Mouse (Mus musculus): ENCODE results near the gene Rassf9. TPM values are rescaled to one million over a fixed set of nuclear protein-coding genes. Genes with fewer than 3 reads are reported as not detected.

Rassf9 gene
- polyA plus RNA-seq (2015; fragmentation: Nextera tagmentation; extraction: Ambion mirVana): 2.3 and 2.5 TPM in 2 replicates

DNA sequence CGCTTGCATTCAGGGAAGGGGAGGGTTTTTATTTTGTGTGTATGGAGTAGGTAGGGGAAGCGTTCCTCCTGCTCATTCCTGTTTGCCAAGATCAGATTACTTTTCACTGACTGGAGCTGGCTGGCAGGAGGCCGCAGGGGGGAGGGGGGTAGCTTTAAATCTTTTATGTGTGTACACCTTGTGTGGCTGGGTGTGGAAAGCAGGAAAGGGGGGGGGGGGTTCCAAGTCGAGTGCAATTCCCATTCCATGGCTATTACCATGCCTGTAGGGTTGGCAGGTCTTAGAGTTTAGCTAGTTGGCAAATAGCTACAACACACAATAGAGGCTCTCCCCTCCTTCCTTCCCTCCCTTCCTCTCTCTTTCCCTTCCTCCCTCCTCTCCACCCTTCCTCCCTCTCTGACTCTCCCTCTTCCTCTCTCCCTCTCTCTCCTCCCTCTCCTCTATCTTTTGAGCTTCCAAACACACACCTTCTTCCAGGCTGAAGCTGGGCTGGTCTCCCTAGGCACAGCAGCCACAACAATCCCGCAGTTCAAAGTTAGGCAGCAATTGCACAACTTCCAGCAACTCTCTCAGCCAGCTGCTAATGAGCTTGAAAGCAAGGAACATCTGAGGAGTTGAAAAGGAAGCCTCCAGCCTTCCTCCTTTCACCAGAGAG lies at the start of gene Rassf9:
TSS of gene Rassf9 (plus strand) at position 416 of the 655 bp plus-strand sequence.
- WGBS: 24% methylated on average over 5 of the region's 5 CpGs
- no peak within 1 kb of the TSS for H3K4me2 ChIP-seq
- ATAC-seq (ENCODE audit: low FRiP score, low read depth): peak; percentile 42; the same call in 1 of the 2 replicates
- no peaks in the 10 kb centered on the region for H3K27me3 ChIP-seq
- H3K9me3 ChIP-seq: no peaks in the 10 kb centered on the region
- no peaks in the 10 kb centered on the region for H3K4me1 ChIP-seq (replicated peaks)
- H3K9ac ChIP-seq: no peak within 1 kb of the TSS
- no peak within 1 kb of the TSS for H3K27ac ChIP-seq (replicated peaks)
- no peaks in the 10 kb centered on the region for H3K36me3 ChIP-seq
- H3K4me3 ChIP-seq: 0 out of 2 replicates have a peak within 1 kb of the TSS, but pooled peaks have one; percentile 2

GRCm38 (mm10) chr10:102469412-102469811 lies 42.6 kb upstream of the Rassf9 start:
- 84% methylated on average over 2 of the region's 2 CpGs for WGBS
- H3K4me3 ChIP-seq: no peak overlapping the region
- no peak overlapping the region for H3K4me2 ChIP-seq
- H3K36me3 ChIP-seq: no peaks in the 10 kb centered on the region
- H3K4me1 ChIP-seq (replicated peaks): no peaks in the 10 kb centered on the region
- H3K9ac ChIP-seq: no peak overlapping the region
- H3K9me3 ChIP-seq: no peaks in the 10 kb centered on the region
- H3K27me3 ChIP-seq: no peaks in the 10 kb centered on the region
- no peak for ATAC-seq (ENCODE audit: low FRiP score, low read depth)
- no peak overlapping the region for H3K27ac ChIP-seq (replicated peaks)

- ATAC-seq (ENCODE audit: low FRiP score, low read depth): no peak
- Histone ChIP-seq H3K9ac (no peak within 1 kb of the TSS), H3K4me2 (no peak within 1 kb of the TSS), H3K27ac (replicated peaks) (no peak within 1 kb of the TSS), H3K27me3 (no peaks in the 10 kb centered on the region), H3K4me1 (replicated peaks) (no peaks in the 10 kb centered on the region), H3K9me3 (no peaks in the 10 kb centered on the region), H3K4me3 (no peak within 1 kb of the TSS), H3K36me3 (no peaks in the 10 kb centered on the region)
- WGBS: 31% methylated on average over 3 of the region's 3 CpGs
These were observed 21.6 kb upstream of the Rassf9 start, which contains the start of gene Nts for GRCm38 (mm10) chr10:102490386-102490785. Nts (minus strand) TSS chr10:102490486.

DNA sequence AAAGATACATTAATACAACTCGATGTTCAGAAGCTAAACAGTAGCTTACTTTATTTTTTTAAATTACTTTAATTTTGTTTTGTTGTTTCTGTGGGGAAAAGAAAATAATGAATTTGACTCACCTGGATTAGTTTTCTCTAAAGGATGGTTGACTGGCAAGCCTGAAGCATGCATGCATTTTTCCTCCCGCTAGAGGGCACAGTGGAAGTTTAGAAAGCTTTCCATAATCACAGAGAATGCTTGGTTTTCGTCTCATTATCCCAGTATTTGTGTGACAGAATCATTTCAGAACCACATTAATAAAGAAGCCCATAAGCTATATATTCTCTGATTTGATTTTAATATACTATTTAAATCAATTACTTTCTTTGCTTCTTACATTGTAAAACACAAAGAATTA lies 20.2 kb upstream of the Rassf9 start:
- Histone ChIP-seq H3K36me3 (no peaks in the 10 kb centered on the region), H3K4me3 (no peak overlapping the region), H3K4me2 (no peak overlapping the region), H3K27ac (replicated peaks) (no peak overlapping the region), H3K9ac (no peak overlapping the region), H3K27me3 (no peaks in the 10 kb centered on the region), H3K9me3 (no peaks in the 10 kb centered on the region), H3K4me1 (replicated peaks) (no peaks in the 10 kb centered on the region)
- no peak for ATAC-seq (ENCODE audit: low FRiP score, low read depth)
- WGBS: 9% methylated on average over 3 of the region's 3 CpGs

DNA sequence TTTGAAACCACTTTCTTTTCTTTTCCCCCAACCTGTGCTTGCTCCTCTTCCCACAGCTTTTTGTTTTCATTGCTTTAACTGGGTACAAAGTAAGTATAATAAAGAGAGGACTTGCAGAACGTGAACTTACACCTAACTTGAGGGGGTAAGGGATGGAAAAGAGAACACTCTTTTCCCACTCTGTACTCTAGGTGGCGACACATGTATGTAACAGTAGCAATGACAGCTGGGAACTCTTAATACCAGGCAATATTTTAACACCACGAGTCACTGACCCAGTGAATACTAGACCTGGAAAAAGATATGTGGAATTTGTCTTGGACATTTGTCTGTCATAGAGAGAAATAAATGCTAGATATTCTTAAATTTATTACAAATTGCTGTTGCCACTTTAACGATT lies 13.3 kb upstream of the Rassf9 start:
- Histone ChIP-seq H3K27me3 (no peaks in the 10 kb centered on the region), H3K4me2 (no peak overlapping the region), H3K36me3 (no peaks in the 10 kb centered on the region), H3K4me1 (replicated peaks) (no peaks in the 10 kb centered on the region), H3K27ac (replicated peaks) (no peak overlapping the region), H3K9me3 (no peaks in the 10 kb centered on the region), H3K4me3 (no peak overlapping the region), H3K9ac (no peak overlapping the region)
- 30% methylated on average over 4 of the region's 4 CpGs for WGBS
- no peak for ATAC-seq (ENCODE audit: low FRiP score, low read depth)

DNA sequence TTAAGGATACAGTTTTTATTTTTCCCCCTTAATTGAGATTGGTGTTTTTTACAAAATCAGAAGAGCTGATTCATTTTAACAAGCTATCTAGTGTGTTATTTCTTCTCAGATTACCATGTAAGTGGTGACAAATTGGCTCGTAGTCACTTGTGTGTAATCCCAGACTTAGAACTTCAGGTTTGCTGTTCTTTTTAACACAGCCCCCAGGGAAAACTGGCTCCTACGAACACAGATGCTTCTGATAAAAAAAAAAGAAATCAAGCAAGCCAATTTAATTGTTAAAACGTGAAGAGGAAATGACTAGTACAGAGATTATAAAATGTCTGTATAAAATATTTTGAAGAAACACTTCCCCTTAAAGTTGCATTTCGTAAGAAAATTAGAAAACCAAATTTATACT lies 4.6 kb upstream of the Rassf9 start:
- Histone ChIP-seq H3K36me3 (no peaks in the 10 kb centered on the region), H3K27ac (replicated peaks) (no peak overlapping the region), H3K27me3 (no peaks in the 10 kb centered on the region), H3K4me1 (replicated peaks) (no peaks in the 10 kb centered on the region), H3K4me2 (no peak overlapping the region), H3K9ac (no peak overlapping the region), H3K4me3 (no peak overlapping the region), H3K9me3 (no peaks in the 10 kb centered on the region)
- no peak for ATAC-seq (ENCODE audit: low FRiP score, low read depth)
- 65% methylated on average over 4 of the region's 4 CpGs for WGBS

DNA sequence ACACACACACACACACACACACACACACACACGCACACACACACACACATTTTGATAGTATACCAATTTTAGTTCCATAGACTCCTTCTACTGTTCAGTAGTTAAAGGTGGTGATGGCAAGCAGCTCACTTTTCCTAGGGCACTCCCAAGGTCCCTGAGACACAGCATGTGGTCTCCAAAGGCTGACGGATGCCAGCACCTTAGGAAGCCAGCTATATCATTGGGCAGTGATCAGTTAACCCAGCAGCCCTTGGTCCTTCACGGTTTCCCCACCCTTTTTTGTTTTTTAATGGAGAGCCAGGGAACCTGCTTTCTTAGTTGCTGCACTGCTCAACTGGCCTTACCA lies 588 bp upstream of the Rassf9 start:
- Histone ChIP-seq H3K4me2 (no peak overlapping the region), H3K9ac (no peak overlapping the region), H3K27me3 (no peaks in the 10 kb centered on the region), H3K27ac (replicated peaks) (no peak overlapping the region), H3K4me1 (replicated peaks) (no peaks in the 10 kb centered on the region), H3K9me3 (no peaks in the 10 kb centered on the region), H3K36me3 (no peaks in the 10 kb centered on the region), H3K4me3 (no peak overlapping the region)
- WGBS: 33% methylated on average over 3 of the region's 3 CpGs
- no peak for ATAC-seq (ENCODE audit: low FRiP score, low read depth)

DNA sequence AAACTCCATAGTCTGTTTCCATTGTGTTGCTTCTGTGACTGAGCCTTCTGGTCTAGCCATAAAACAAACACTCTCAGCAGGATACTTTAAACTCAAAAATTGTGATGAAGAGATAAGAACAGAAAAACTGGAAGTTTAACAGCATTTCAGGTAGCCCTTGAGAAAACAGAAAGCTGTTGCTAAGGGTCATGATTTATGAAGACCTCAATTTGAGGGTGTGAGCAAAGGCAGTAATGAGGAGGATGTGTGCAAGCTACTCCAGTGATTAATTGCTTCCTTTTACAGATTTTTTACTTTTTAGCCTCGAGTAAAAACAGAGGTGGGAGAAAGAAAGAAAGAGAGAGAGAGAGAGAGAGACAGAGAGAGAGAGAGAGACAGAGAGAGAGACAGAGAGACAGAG lies 2.1 kb downstream of the Rassf9 start:
- WGBS: 31% methylated on average over 1 of the region's 1 CpGs
- H3K4me3 ChIP-seq: no peak overlapping the region
- no peak for ATAC-seq (ENCODE audit: low FRiP score, low read depth)
- no peak overlapping the region for H3K27ac ChIP-seq (replicated peaks)
- no peaks in the 10 kb centered on the region for H3K27me3 ChIP-seq
- no peak overlapping the region for H3K4me2 ChIP-seq
- no peak overlapping the region for H3K9ac ChIP-seq
- no peaks in the 10 kb centered on the region for H3K36me3 ChIP-seq
- no peaks in the 10 kb centered on the region for H3K4me1 ChIP-seq (replicated peaks)
- H3K9me3 ChIP-seq: no peaks in the 10 kb centered on the region

DNA sequence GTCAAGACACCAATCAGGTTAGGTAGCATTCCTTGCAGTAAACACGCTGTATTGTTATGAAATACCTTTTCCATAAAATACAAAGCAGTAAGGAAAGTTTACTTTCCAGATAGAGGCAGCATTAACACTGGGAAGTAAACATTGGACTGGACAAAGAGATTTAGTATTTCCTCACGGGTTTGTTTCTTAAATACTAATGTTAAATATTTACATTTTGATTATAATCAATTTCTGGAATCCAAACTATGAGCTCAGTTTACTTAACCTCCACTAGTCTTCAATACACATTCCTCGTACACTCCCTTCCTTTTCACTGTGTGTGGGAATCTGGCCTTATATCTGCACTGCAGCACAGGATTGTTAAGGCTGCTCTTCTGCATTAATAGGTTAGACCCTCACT lies 15.9 kb downstream of the Rassf9 start:
- ATAC-seq (ENCODE audit: low FRiP score, low read depth): no peak
- Histone ChIP-seq H3K27me3 (no peaks in the 10 kb centered on the region), H3K4me2 (no peak overlapping the region), H3K27ac (replicated peaks) (no peak overlapping the region), H3K4me3 (no peak overlapping the region), H3K9ac (no peak overlapping the region), H3K9me3 (no peaks in the 10 kb centered on the region), H3K4me1 (replicated peaks) (no peaks in the 10 kb centered on the region), H3K36me3 (no peaks in the 10 kb centered on the region)
- WGBS: 81% methylated on average over 3 of the region's 3 CpGs

- 72% methylated on average over 4 of the region's 4 CpGs for WGBS
- no peak for ATAC-seq (ENCODE audit: low FRiP score, low read depth)
- Histone ChIP-seq H3K36me3 (no peaks in the 10 kb centered on the region), H3K9ac (no peak overlapping the region), H3K27ac (replicated peaks) (no peak overlapping the region), H3K4me1 (replicated peaks) (no peaks in the 10 kb centered on the region), H3K4me2 (no peak overlapping the region), H3K4me3 (no peak overlapping the region), H3K27me3 (no peaks in the 10 kb centered on the region), H3K9me3 (no peaks in the 10 kb centered on the region)
These were observed 41.9 kb downstream of the Rassf9 start for GRCm38 (mm10) chr10:102553941-102554340.

GRCm38 (mm10) chr10:102562488-102562887 lies 50.5 kb downstream of the Rassf9 start:
- no peak for ATAC-seq (ENCODE audit: low FRiP score, low read depth)
- H3K9me3 ChIP-seq: no peaks in the 10 kb centered on the region
- no peak overlapping the region for H3K9ac ChIP-seq

DNA sequence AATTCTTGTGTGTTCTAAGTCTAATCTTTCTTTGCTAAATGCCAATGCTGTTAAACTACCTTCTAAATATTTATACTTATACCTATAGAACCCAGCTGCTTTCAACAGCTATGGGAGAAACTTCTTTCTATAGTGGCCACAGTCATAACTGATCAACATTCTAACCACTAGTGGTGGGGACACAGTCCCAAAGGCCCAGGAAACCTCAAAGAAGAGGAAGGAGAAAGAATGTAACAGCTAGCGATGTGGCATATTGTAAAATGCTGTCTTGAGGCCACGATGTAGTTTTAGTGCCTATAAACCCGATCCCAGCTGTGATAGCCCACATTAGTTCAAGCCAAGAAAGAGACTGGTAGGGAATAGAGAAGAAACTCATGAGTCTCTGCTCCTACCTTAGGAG lies 65.9 kb downstream of the Rassf9 start:
- H3K4me3 ChIP-seq: no peak overlapping the region
- 95% methylated on average over 3 of the region's 3 CpGs for WGBS

More at GRCm38 (mm10) chr10:102562488-102562887, 50.5 kb downstream of the Rassf9 start:
- H3K4me2 ChIP-seq: no peak overlapping the region
- no peaks in the 10 kb centered on the region for H3K4me1 ChIP-seq (replicated peaks)
- H3K27ac ChIP-seq (replicated peaks): no peak overlapping the region
- 90% methylated on average over 1 of the region's 1 CpGs for WGBS
- no peaks in the 10 kb centered on the region for H3K27me3 ChIP-seq
- H3K4me3 ChIP-seq: no peak overlapping the region
- H3K36me3 ChIP-seq: no peaks in the 10 kb centered on the region

DNA sequence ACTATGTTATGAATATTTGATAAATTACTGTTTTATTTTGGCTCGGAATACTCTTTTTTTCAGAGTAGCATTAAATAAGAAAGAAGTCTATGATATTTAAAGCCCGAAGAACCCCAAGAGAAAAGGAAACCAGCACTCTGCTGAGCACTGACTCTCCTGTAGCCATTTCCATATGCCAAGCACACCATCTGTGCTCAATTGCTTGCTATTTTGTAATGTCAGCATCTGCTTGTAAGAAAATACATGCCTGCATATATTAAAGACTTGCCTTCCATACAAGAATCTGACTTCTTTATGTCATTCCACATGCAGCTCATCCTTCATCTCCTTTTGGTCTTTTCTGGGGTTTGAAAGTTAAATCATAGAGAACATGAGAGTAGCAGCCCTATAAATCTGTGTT lies 82.3 kb downstream of the Rassf9 start:
- Histone ChIP-seq H3K27ac (replicated peaks) (no peak overlapping the region), H3K36me3 (no peaks in the 10 kb centered on the region), H3K9ac (no peak overlapping the region), H3K9me3 (no peaks in the 10 kb centered on the region), H3K4me2 (no peak overlapping the region), H3K27me3 (no peaks in the 10 kb centered on the region), H3K4me3 (no peak overlapping the region), H3K4me1 (replicated peaks) (no peaks in the 10 kb centered on the region)
- ATAC-seq (ENCODE audit: low FRiP score, low read depth): no peak
- 71% methylated on average over 2 of the region's 2 CpGs for WGBS

More for the DNA sequence above, 65.9 kb downstream of the Rassf9 start:
- Histone ChIP-seq H3K9ac (no peak overlapping the region), H3K27me3 (no peaks in the 10 kb centered on the region), H3K4me2 (no peak overlapping the region), H3K4me1 (replicated peaks) (no peaks in the 10 kb centered on the region), H3K27ac (replicated peaks) (no peak overlapping the region), H3K36me3 (no peaks in the 10 kb centered on the region), H3K9me3 (no peaks in the 10 kb centered on the region)
- no peak for ATAC-seq (ENCODE audit: low FRiP score, low read depth)
